Mouse (Mus musculus): ENCODE data around the gene Slc16a11.

The Slc16a11 gene

GRCm38 (mm10) chr11:70220323-70220722 lies 7.8 kb downstream of the Slc16a11 start:
- in situ Hi-C loops (cut with MboI; ENCODE audit: unreplicated experiment in 2 of 2): loop anchor here in 1 of 2 experiments (25.0 kb wide), 1 partner anchor 533 kb away; the partner anchor contains the start of genes Senp3, Tnfsf12, Tnfsf13 and Tnfsfm13

GRCm38 (mm10) chr11:70220731-70221602 lies 8.4 kb downstream of the Slc16a11 start, which contains the start of gene Slc16a13:
TSS of gene Slc16a13 (minus strand) at chr11:70221064.
- in situ Hi-C loops (cut with MboI; ENCODE audit: unreplicated experiment in 2 of 2): loop anchor here in 1 of 2 experiments (25.0 kb wide), 1 partner anchor 534 kb away; the partner anchor contains the start of genes Senp3, Tnfsf12, Tnfsf13 and Tnfsfm13

- in situ Hi-C loops (cut with MboI; ENCODE audit: unreplicated experiment in 2 of 2): loop anchor here in 1 of 2 experiments (25.0 kb wide), 1 partner anchor 535 kb away; the partner anchor contains the start of genes Senp3, Tnfsf12, Tnfsf13 and Tnfsfm13
Observed at GRCm38 (mm10) chr11:70221603-70222500, 9.3 kb downstream of the Slc16a11 start.

- in situ Hi-C loops (cut with MboI; ENCODE audit: unreplicated experiment in 2 of 2): loop anchor here in 1 of 2 experiments (25.0 kb wide), 1 partner anchor 536 kb away; the partner anchor contains the start of genes Senp3, Tnfsf12, Tnfsf13 and Tnfsfm13
Observed at GRCm38 (mm10) chr11:70223724-70224123, 11.2 kb downstream of the Slc16a11 start.

- in situ Hi-C loops (cut with MboI; ENCODE audit: unreplicated experiment in 2 of 2): loop anchor here (25.0 kb wide), 3 partner anchors 286 to 536 kb away; partner anchors contain the start of genes Gltpd2 (in 2 of the 2), Tm4sf5 (in 2 of the 2), Vmo1 (in 2 of the 2) and 4930544D05Rik (in 1 of the 2)
Observed at GRCm38 (mm10) chr11:70225798-70226601, 13.4 kb downstream of the Slc16a11 start.

- in situ Hi-C loops (cut with MboI; ENCODE audit: unreplicated experiment in 2 of 2): loop anchor here (25.0 kb wide), 3 partner anchors 286 to 536 kb away; partner anchors contain the start of genes Gltpd2 (in 2 of the 2), Tm4sf5 (in 2 of the 2), Vmo1 (in 2 of the 2) and 4930544D05Rik (in 1 of the 2)
Observed at GRCm38 (mm10) chr11:70226602-70226890, 14.0 kb downstream of the Slc16a11 start.

- in situ Hi-C loops (cut with MboI; ENCODE audit: unreplicated experiment in 2 of 2): loop anchor here (25.0 kb wide), 3 partner anchors 285 to 535 kb away; partner anchors contain the start of genes Gltpd2 (in 2 of the 2), Tm4sf5 (in 2 of the 2), Vmo1 (in 2 of the 2) and 4930544D05Rik (in 1 of the 2)
Observed at GRCm38 (mm10) chr11:70227126-70227525, 14.6 kb downstream of the Slc16a11 start.

GRCm38 (mm10) chr11:70227661-70228245 lies 15.2 kb downstream of the Slc16a11 start:
- in situ Hi-C loops (cut with MboI; ENCODE audit: unreplicated experiment in 2 of 2): loop anchor here (25.0 kb wide), 3 partner anchors 285 to 535 kb away; partner anchors contain the start of genes Gltpd2 (in 2 of the 2), Tm4sf5 (in 2 of the 2), Vmo1 (in 2 of the 2) and 4930544D05Rik (in 1 of the 2)

- in situ Hi-C loops (cut with MboI; ENCODE audit: unreplicated experiment in 2 of 2): loop anchor here (25.0 kb wide), 3 partner anchors 283 to 533 kb away; partner anchors contain the start of genes Gltpd2 (in 2 of the 2), Tm4sf5 (in 2 of the 2), Vmo1 (in 2 of the 2) and 4930544D05Rik (in 1 of the 2)
Observed at GRCm38 (mm10) chr11:70228828-70229227, 16.3 kb downstream of the Slc16a11 start.

- in situ Hi-C loops (cut with MboI; ENCODE audit: unreplicated experiment in 2 of 2): loop anchor here (25.0 kb wide), 3 partner anchors 283 to 533 kb away; partner anchors contain the start of genes Gltpd2 (in 2 of the 2), Tm4sf5 (in 2 of the 2), Vmo1 (in 2 of the 2) and 4930544D05Rik (in 1 of the 2)
Observed at GRCm38 (mm10) chr11:70229260-70230010, 16.9 kb downstream of the Slc16a11 start, which contains the start of gene Bcl6b. TSS of gene Bcl6b (minus strand) at chr11:70229798.

GRCm38 (mm10) chr11:70230239-70230727 lies 17.7 kb downstream of the Slc16a11 start:
- in situ Hi-C loops (cut with MboI; ENCODE audit: unreplicated experiment in 2 of 2): loop anchor here (25.0 kb wide), 3 partner anchors 282 to 532 kb away; partner anchors contain the start of genes Gltpd2 (in 2 of the 2), Tm4sf5 (in 2 of the 2), Vmo1 (in 2 of the 2) and 4930544D05Rik (in 1 of the 2)

- in situ Hi-C loops (cut with MboI; ENCODE audit: unreplicated experiment in 2 of 2): loop anchor here (25.0 kb wide), 3 partner anchors 280 to 530 kb away; partner anchors contain the start of genes Gltpd2 (in 2 of the 2), Tm4sf5 (in 2 of the 2), Vmo1 (in 2 of the 2) and 4930544D05Rik (in 1 of the 2)
Observed at GRCm38 (mm10) chr11:70232546-70232945, 20.0 kb downstream of the Slc16a11 start.

GRCm38 (mm10) chr11:70233016-70233415 lies 20.5 kb downstream of the Slc16a11 start:
- in situ Hi-C loops (cut with MboI; ENCODE audit: unreplicated experiment in 2 of 2): loop anchor here (25.0 kb wide), 3 partner anchors 279 to 529 kb away; partner anchors contain the start of genes Gltpd2 (in 2 of the 2), Tm4sf5 (in 2 of the 2), Vmo1 (in 2 of the 2) and 4930544D05Rik (in 1 of the 2)

- in situ Hi-C loops (cut with MboI; ENCODE audit: unreplicated experiment in 2 of 2): loop anchor here (25.0 kb wide), 3 partner anchors 278 to 528 kb away; partner anchors contain the start of genes Gltpd2 (in 2 of the 2), Tm4sf5 (in 2 of the 2), Vmo1 (in 2 of the 2) and 4930544D05Rik (in 1 of the 2)
Observed at GRCm38 (mm10) chr11:70234037-70234436, 21.5 kb downstream of the Slc16a11 start.

GRCm38 (mm10) chr11:70234497-70234896 lies 21.9 kb downstream of the Slc16a11 start:
- in situ Hi-C loops (cut with MboI; ENCODE audit: unreplicated experiment in 2 of 2): loop anchor here (25.0 kb wide), 3 partner anchors 278 to 528 kb away; partner anchors contain the start of genes Gltpd2 (in 2 of the 2), Tm4sf5 (in 2 of the 2), Vmo1 (in 2 of the 2) and 4930544D05Rik (in 1 of the 2)

GRCm38 (mm10) chr11:70235254-70235900 lies 22.8 kb downstream of the Slc16a11 start:
- in situ Hi-C loops (cut with MboI; ENCODE audit: unreplicated experiment in 2 of 2): loop anchor here (25.0 kb wide), 3 partner anchors 277 to 527 kb away; partner anchors contain the start of genes Gltpd2 (in 2 of the 2), Tm4sf5 (in 2 of the 2), Vmo1 (in 2 of the 2) and 4930544D05Rik (in 1 of the 2)
